Mouse (Mus musculus) midbrain, embryonic 11.5 days (tissue): ENCODE data around the gene Gna11. TPM values are rescaled to one million over a fixed set of nuclear protein-coding genes. Genes with fewer than 3 reads are reported as not detected.

ENCODE experiments used
- microRNA-seq: library from miRNA; unstranded; fragments of <30 nt; microRNA quantifications from one replicate; pipeline ENCODE4, GENCODE M21; 2017
- polyA plus RNA-seq: library from polyadenylated mRNA; unstranded; fragments of >200 nt; fragmentation: Nextera tagmentation; extraction: Ambion mirVana; gene quantifications from 2 replicates; pipeline ENCODE4 v1.2.1, GENCODE M21; 2014

Gna11 gene
- polyA plus RNA-seq, 1 experiment from 2014 or later: 59.3 TPM

Small RNAs within 50 kb of the gene (microRNA-seq; reads per million reads assigned to microRNA genes)
- gene Gm25595: not detected

Other genes with a start within 250 kb of the Gna11 start
- gene Cactin, start 224.1 kb downstream of the Gna11 start, polyA plus RNA-seq: 31.9 and 36.8 TPM in 2 replicates
- 2.4 and 2.6 TPM in 2 replicates for gene Tbxa2r, start 216.5 kb downstream of the Gna11 start, polyA plus RNA-seq
- gene Gipc3, start 201.9 kb downstream of the Gna11 start, polyA plus RNA-seq: 0.04 TPM in 1 of 2 replicates, not detected in the other
- 89.1 and 97.7 TPM in 2 replicates for gene Hmg20b, start 194.7 kb downstream of the Gna11 start, polyA plus RNA-seq
- 2.8 and 4.4 TPM in 2 replicates for gene Mfsd12, start 187.7 kb downstream of the Gna11 start, polyA plus RNA-seq
- 0.12 TPM in 1 of 2 replicates, not detected in the other for gene 4930404N11Rik, start 179.4 kb downstream of the Gna11 start, polyA plus RNA-seq
- gene Fzr1, start 166.7 kb downstream of the Gna11 start, polyA plus RNA-seq: 94.3 and 104 TPM in 2 replicates
- gene Dohh, start 160.8 kb downstream of the Gna11 start, polyA plus RNA-seq: 43.3 and 53.7 TPM in 2 replicates
- 2.7 and 2.9 TPM in 2 replicates for gene Gm48551, start 160.7 kb downstream of the Gna11 start, polyA plus RNA-seq
- 0.20 and 0.47 TPM in 2 replicates for gene Gm48552, start 156.2 kb downstream of the Gna11 start, polyA plus RNA-seq
- gene Smim24, start 152.1 kb downstream of the Gna11 start, polyA plus RNA-seq: 2.3 and 2.7 TPM in 2 replicates
- gene Nfic, start 89.6 kb downstream of the Gna11 start, polyA plus RNA-seq: 6.6 and 6.9 TPM in 2 replicates
- 10.0 and 13.1 TPM in 2 replicates for gene Celf5, start 62.5 kb downstream of the Gna11 start, polyA plus RNA-seq
- gene Ncln, start 48.8 kb downstream of the Gna11 start, polyA plus RNA-seq: 40.4 and 44.5 TPM in 2 replicates
- 0.37 and 0.43 TPM in 2 replicates for gene S1pr4, start 45.1 kb downstream of the Gna11 start, polyA plus RNA-seq
- 1.1 and 1.4 TPM in 2 replicates for gene Gna15, start 21.0 kb downstream of the Gna11 start, polyA plus RNA-seq
- gene Aes, start 14.3 kb upstream of the Gna11 start, polyA plus RNA-seq: 306 and 325 TPM in 2 replicates
- gene Tle2, start 29.4 kb upstream of the Gna11 start, polyA plus RNA-seq: 6.0 and 6.2 TPM in 2 replicates
- gene Tle6, start 55.9 kb upstream of the Gna11 start, polyA plus RNA-seq: 4.6 and 6.0 TPM in 2 replicates
- gene BC025920, start 61.1 kb upstream of the Gna11 start, polyA plus RNA-seq: 0.47 and 0.89 TPM in 2 replicates
- gene Sirt6, start 82.6 kb upstream of the Gna11 start, polyA plus RNA-seq: 36.6 and 38.9 TPM in 2 replicates
- gene Ankrd24, start 83.3 kb upstream of the Gna11 start, polyA plus RNA-seq: 4.2 and 4.6 TPM in 2 replicates
- gene Gm10778, start 103.9 kb upstream of the Gna11 start, polyA plus RNA-seq: 6.5 and 6.7 TPM in 2 replicates
- gene Zfp433, start 159.6 kb upstream of the Gna11 start, polyA plus RNA-seq: 19.7 and 22.9 TPM in 2 replicates
- gene Gm3055, start 226.0 kb upstream of the Gna11 start, polyA plus RNA-seq: 17.8 and 20.4 TPM in 2 replicates